Mouse (Mus musculus) CD8-positive naive resting alpha-beta T cell, adult 2 months (primary cell): ENCODE measurements around the gene Soat2.

Experiments used
- DNase-seq, 2 experiments: peaks; one replicate each; pipeline ENCODE4 v3.0.0; 2022; ENCODE audit warnings: low read depth in 2 of 2, low spot score in 2 of 2

The Soat2 gene

GRCm38 (mm10) chr15:102188096-102188495 is 37.8 kb downstream of the Soat2 start:
- no peak for DNase-seq

GRCm38 (mm10) chr15:102188883-102189282 is 38.6 kb downstream of the Soat2 start:
- DNase-seq, result no peak

GRCm38 (mm10) chr15:102191699-102192098 is 41.4 kb downstream of the Soat2 start:
- no peak for DNase-seq

- DNase-seq, result no peak
Observed at GRCm38 (mm10) chr15:102192271-102192812, 42.0 kb downstream of the Soat2 start.

GRCm38 (mm10) chr15:102192820-102193386 is 42.6 kb downstream of the Soat2 start:
- no peak for DNase-seq

GRCm38 (mm10) chr15:102193652-102194051 is 43.3 kb downstream of the Soat2 start:
- no peak for DNase-seq

- no peak for DNase-seq
Observed at GRCm38 (mm10) chr15:102194439-102194838, 44.1 kb downstream of the Soat2 start.

- no peak for DNase-seq
Observed at GRCm38 (mm10) chr15:102195373-102195772, 45.0 kb downstream of the Soat2 start.

- no peak for DNase-seq
Observed at GRCm38 (mm10) chr15:102198841-102199240, 48.5 kb downstream of the Soat2 start.

- peak; percentile 82 to 85 for DNase-seq
Observed at GRCm38 (mm10) chr15:102202971-102203834, 52.9 kb downstream of the Soat2 start, which contains the start of gene Zfp740. Zfp740 (plus strand) TSS chr15:102203249.

GRCm38 (mm10) chr15:102203835-102204381 is 53.6 kb downstream of the Soat2 start:
- DNase-seq, result peak; percentile 50 to 59

- no peak for DNase-seq
Observed at GRCm38 (mm10) chr15:102204674-102205505, 54.6 kb downstream of the Soat2 start, which contains the start of gene Csad. Csad (minus strand) TSS chr15:102204724.

- DNase-seq, result no peak
Observed at GRCm38 (mm10) chr15:102205779-102206178, 55.5 kb downstream of the Soat2 start.

- no peak for DNase-seq
Observed at GRCm38 (mm10) chr15:102207351-102207750, 57.0 kb downstream of the Soat2 start.

- no peak for DNase-seq
Observed at GRCm38 (mm10) chr15:102208092-102208561, 57.8 kb downstream of the Soat2 start.

- no peak for DNase-seq
Observed at GRCm38 (mm10) chr15:102209114-102209513, 58.8 kb downstream of the Soat2 start.

- DNase-seq, result no peak
Observed at GRCm38 (mm10) chr15:102210816-102211215, 60.5 kb downstream of the Soat2 start.

GRCm38 (mm10) chr15:102211895-102212294 is 61.6 kb downstream of the Soat2 start:
- no peak for DNase-seq
